Mouse (Mus musculus) MEL (cell line): ENCODE data around the gene Qrfpr. TPM values are rescaled to one million over a fixed set of nuclear protein-coding genes. Genes with fewer than 3 reads are reported as not detected.

Experiments
- DNase-seq: peaks from one replicate; pipeline ENCODE4 v3.0.0; 2011; ENCODE audit warnings: low read depth, low spot score
- H3K27ac ChIP-seq: 2 replicates; pipeline ENCODE4 v1.5.1; 2012; ENCODE audit warnings: low read depth, mild to moderate bottlenecking, control low read depth, low read length, moderate library complexity; ENCODE audit not compliant: control insufficient read depth
- H3K27me3 ChIP-seq, 2 experiments: fragments of 150-350 bp in 1 of 2; sonication (generic) in 1 of 2; 2 replicates each; pipeline ENCODE4 v1.6.1; 2012; ENCODE audit warnings: low read length in 2 of 2, mild to moderate bottlenecking in 2 of 2, improper control_type of control experiment in 1 of 2, moderate library complexity in 1 of 2; ENCODE audit not compliant: insufficient read depth in 2 of 2, control insufficient read depth in 1 of 2
- H3K36me3 ChIP-seq, 2 experiments: 2 replicates each; pipeline ENCODE4 v1.6.1; 2012 to 2014; ENCODE audit warnings: low read length in 2 of 2, improper control_type of control experiment in 1 of 2, inconsistent platforms in 1 of 2, mild to moderate bottlenecking in 1 of 2; ENCODE audit not compliant: insufficient read depth in 2 of 2, control insufficient read depth in 1 of 2
- H3K4me1 ChIP-seq, 2 experiments: fragments of 150-350 bp in 1 of 2; sonication (generic) in 1 of 2; 2 replicates each; pipeline ENCODE4 v1.6.1; 2012; ENCODE audit warnings: low read length in 2 of 2, improper control_type of control experiment in 1 of 2, mild to moderate bottlenecking in 1 of 2; ENCODE audit not compliant: insufficient read depth in 2 of 2, control insufficient read depth in 1 of 2
- H3K4me3 ChIP-seq, 2 experiments: fragments of 150-350 bp in 1 of 2; sonication (generic) in 1 of 2; 2 replicates each; pipeline ENCODE4 v1.5.1; 2012; ENCODE audit warnings: low read depth in 2 of 2, low read length in 2 of 2, mild to moderate bottlenecking in 2 of 2, moderate library complexity in 2 of 2, control low read depth in 1 of 2, improper control_type of control experiment in 1 of 2; ENCODE audit not compliant: control insufficient read depth in 1 of 2, insufficient read depth in 1 of 2
- H3K79me2 ChIP-seq: 2 replicates; pipeline ENCODE4 v1.6.1; 2012; ENCODE audit warnings: mild to moderate bottlenecking, low read length, moderate library complexity; ENCODE audit not compliant: control insufficient read depth, poor library complexity, insufficient read depth
- H3K9ac ChIP-seq: 2 replicates; pipeline ENCODE4 v1.6.1; 2012; ENCODE audit warnings: low read depth, mild to moderate bottlenecking, control low read depth, low read length, moderate library complexity; ENCODE audit not compliant: control insufficient read depth, poor library complexity, severe bottlenecking
- H3K9me3 ChIP-seq: fragments of 150-350 bp; sonication (generic); replicated peaks from 2 replicates; pipeline ENCODE4 v1.6.1; 2012; ENCODE audit warnings: mild to moderate bottlenecking, low read length, improper control_type of control experiment, moderate library complexity; ENCODE audit not compliant: insufficient read depth
- CHD2 ChIP-seq: IDR thresholded peaks from 2 replicates; pipeline ENCODE4 v1.6.1; 2011; ENCODE audit warnings: low read length, improper control_type of control experiment
- CTCF ChIP-seq, 3 experiments: IDR thresholded peaks in 2 of 3; conservative IDR thresholded peaks in 1 of 3; 2 replicates each; pipeline ENCODE4 v1.5.1; 2011 to 2012; ENCODE audit warnings: low read length in 3 of 3, low read depth in 2 of 3, mild to moderate bottlenecking in 2 of 3, improper control_type of control experiment in 1 of 3, inconsistent platforms in 1 of 3, mixed read lengths in 1 of 3, moderate library complexity in 1 of 3; ENCODE audit not compliant: control insufficient read depth in 1 of 3, insufficient read depth in 1 of 3, poor library complexity in 1 of 3, severe bottlenecking in 1 of 3
- ELF1 ChIP-seq: IDR thresholded peaks from 2 replicates; pipeline ENCODE4 v1.6.1; 2014; ENCODE audit warnings: low read depth, mild to moderate bottlenecking, inconsistent platforms, low read length, improper control_type of control experiment, moderate library complexity
- ETS1 ChIP-seq: IDR thresholded peaks from 2 replicates; pipeline ENCODE4 v1.6.1; 2012; ENCODE audit warnings: low read depth, mild to moderate bottlenecking, inconsistent platforms, low read length, improper control_type of control experiment, moderate library complexity
- GABPA ChIP-seq: IDR thresholded peaks from 2 replicates; pipeline ENCODE4 v1.6.1; 2012; ENCODE audit warnings: low read depth, mild to moderate bottlenecking, inconsistent platforms, low read length, improper control_type of control experiment, moderate library complexity
- GATA1 ChIP-seq: IDR thresholded peaks from 2 replicates; pipeline ENCODE4 v1.6.1; 2011; ENCODE audit warnings: low read depth, low read length, improper control_type of control experiment
- HCFC1 ChIP-seq: IDR thresholded peaks from 2 replicates; pipeline ENCODE4 v1.6.1; 2012; ENCODE audit warnings: low read depth, mild to moderate bottlenecking, inconsistent platforms, low read length, improper control_type of control experiment, moderate library complexity
- MAX ChIP-seq: IDR thresholded peaks from 2 replicates; pipeline ENCODE4 v1.6.1; 2011; ENCODE audit warnings: low read length, improper control_type of control experiment
- MAZ ChIP-seq: IDR thresholded peaks from 2 replicates; pipeline ENCODE4 v1.6.1; 2012; ENCODE audit warnings: low read depth, mild to moderate bottlenecking, inconsistent platforms, low read length, improper control_type of control experiment
- MEF2A ChIP-seq: IDR thresholded peaks from 2 replicates; pipeline ENCODE4 v1.6.1; 2014; ENCODE audit warnings: low read depth, mild to moderate bottlenecking, inconsistent platforms, low read length, improper control_type of control experiment; ENCODE audit not compliant: poor library complexity, insufficient replicate concordance, severe bottlenecking; ENCODE audit errors: extremely low read depth
- MYB ChIP-seq: IDR thresholded peaks from 2 replicates; pipeline ENCODE4 v1.6.1; 2011; ENCODE audit warnings: mild to moderate bottlenecking, low read depth, low read length, improper control_type of control experiment
- MYC ChIP-seq: IDR thresholded peaks from 2 replicates; pipeline ENCODE4 v1.6.1; 2011; ENCODE audit warnings: low read depth, mild to moderate bottlenecking, low read length, improper control_type of control experiment, moderate library complexity
- POLR2A ChIP-seq, 2 experiments: IDR thresholded peaks; 2 replicates each; pipeline ENCODE4 v1.6.1; 2011 to 2012; ENCODE audit warnings: low read length in 2 of 2, mild to moderate bottlenecking in 2 of 2, control low read depth in 1 of 2, improper control_type of control experiment in 1 of 2, low read depth in 1 of 2, moderate library complexity in 1 of 2; ENCODE audit not compliant: control insufficient read depth in 1 of 2, insufficient read depth in 1 of 2, poor library complexity in 1 of 2
- RAD21 ChIP-seq: IDR thresholded peaks from 2 replicates; pipeline ENCODE4 v1.6.1; 2011; ENCODE audit warnings: mild to moderate bottlenecking, low read depth, low read length, improper control_type of control experiment
- SIN3A ChIP-seq: IDR thresholded peaks from 2 replicates; pipeline ENCODE4 v1.6.1; 2012; ENCODE audit warnings: low read length, improper control_type of control experiment, inconsistent platforms
- SMC3 ChIP-seq: IDR thresholded peaks from 2 replicates; pipeline ENCODE4 v1.6.1; 2011; ENCODE audit warnings: low read depth, low read length, improper control_type of control experiment
- TBP ChIP-seq: IDR thresholded peaks from 2 replicates; pipeline ENCODE4 v1.8.0; 2011; ENCODE audit warnings: low read depth, low read length, improper control_type of control experiment
- TCF12 ChIP-seq: IDR thresholded peaks from 2 replicates; pipeline ENCODE4 v1.6.1; 2014; ENCODE audit warnings: low read depth, mild to moderate bottlenecking, inconsistent platforms, low read length, improper control_type of control experiment, moderate library complexity
- USF1 ChIP-seq: IDR thresholded peaks from 2 replicates; pipeline ENCODE4 v1.6.1; 2014; ENCODE audit warnings: low read depth, mild to moderate bottlenecking, inconsistent platforms, low read length, improper control_type of control experiment, moderate library complexity
- ZC3H11A ChIP-seq: IDR thresholded peaks from 2 replicates; pipeline ENCODE4 v1.6.1; 2012; ENCODE audit warnings: low read depth, mild to moderate bottlenecking, inconsistent platforms, low read length, improper control_type of control experiment
- ZKSCAN1 ChIP-seq: IDR thresholded peaks from 2 replicates; pipeline ENCODE4 v1.6.1; 2012; ENCODE audit warnings: low read depth, mild to moderate bottlenecking, inconsistent platforms, low read length, improper control_type of control experiment, moderate library complexity
- ZMIZ1 ChIP-seq: IDR thresholded peaks from 2 replicates; pipeline ENCODE4 v1.6.1; 2012; ENCODE audit warnings: low read depth, mild to moderate bottlenecking, inconsistent platforms, low read length, improper control_type of control experiment, moderate library complexity
- polyA plus RNA-seq, 2 experiments: library from polyadenylated mRNA; stranded (reverse) in 1 of 2; unstranded in 1 of 2; fragments of >175 nt in 1 of 2; fragments of >200 nt in 1 of 2; gene quantifications; 2 replicates each; pipeline versions ENCODE4 v1.2.1 to v1.2.4; 2012; ENCODE audit warnings: low replicate concordance in 2 of 2, low read depth in 1 of 2; ENCODE audit not compliant: insufficient read length in 2 of 2, insufficient read depth in 1 of 2, missing spikeins in 1 of 2
- total RNA-seq: library from RNA; depleted of rRNA; stranded (reverse); fragments of 300-350 nt; gene quantifications from 2 replicates; pipeline ENCODE4 v1.2.3, GENCODE M21; 2012; rRNA removed

Qrfpr gene
- total and polyA plus RNA-seq, 3 experiments = not detected

DNA sequence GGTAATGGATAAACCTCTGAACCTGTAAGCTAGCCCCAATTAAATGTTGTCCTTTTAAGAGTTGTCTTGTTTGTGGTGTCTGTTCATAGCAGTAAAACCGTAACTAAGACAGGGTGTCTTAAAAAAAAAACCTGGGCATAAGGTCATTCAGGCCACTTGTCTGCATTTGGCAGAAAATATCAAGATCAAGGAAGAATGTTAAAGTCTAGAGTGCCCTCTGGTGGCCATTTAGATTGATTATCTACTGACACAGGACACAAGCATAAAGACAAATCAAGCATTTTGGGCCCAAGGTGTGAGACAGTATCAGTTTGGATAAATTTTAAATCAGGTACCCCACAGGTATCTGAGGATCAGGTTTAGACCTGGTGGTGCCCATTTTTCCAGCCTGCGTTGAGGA is 84.6 kb downstream of the Qrfpr start:
- no peaks in the 10 kb centered on the region for H3K27me3 ChIP-seq
- no peak overlapping the region for H3K9ac ChIP-seq
- no peaks in the 10 kb centered on the region for H3K4me1 ChIP-seq
- TF ChIP-seq MYC = no peak
- TF ChIP-seq SMC3 = peak; percentile 74
- no peak for TF ChIP-seq ZMIZ1
- peak; percentile 62 for TF ChIP-seq GATA1
- peak; percentile 76 for TF ChIP-seq RAD21
- TF ChIP-seq CTCF (IDR thresholded peaks at IDR 0.05 in 2 of 3, conservative IDR thresholded peaks at IDR 0.05 in 1 of 3; ENCODE audit: control insufficient read depth in 1 of 3, insufficient read depth in 1 of 3, low read depth in 2 of 3, low read length in 3 of 3, poor library complexity in 1 of 3, severe bottlenecking in 1 of 3) = peak; percentile 19 to 72 (median 39); a peak in 5 of 6 replicates
- TF ChIP-seq ZC3H11A = peak; percentile 62
- no peak for TF ChIP-seq MAX
- TF ChIP-seq ELF1 = no peak
- H3K27ac ChIP-seq = no peak overlapping the region
- H3K36me3 ChIP-seq = no peaks in the 10 kb centered on the region
- peak; percentile 69 for DNase-seq
- no peaks in the 10 kb centered on the region for H3K9me3 ChIP-seq
- no peaks in the 10 kb centered on the region for H3K79me2 ChIP-seq
- no peak overlapping the region for H3K4me3 ChIP-seq

DNA sequence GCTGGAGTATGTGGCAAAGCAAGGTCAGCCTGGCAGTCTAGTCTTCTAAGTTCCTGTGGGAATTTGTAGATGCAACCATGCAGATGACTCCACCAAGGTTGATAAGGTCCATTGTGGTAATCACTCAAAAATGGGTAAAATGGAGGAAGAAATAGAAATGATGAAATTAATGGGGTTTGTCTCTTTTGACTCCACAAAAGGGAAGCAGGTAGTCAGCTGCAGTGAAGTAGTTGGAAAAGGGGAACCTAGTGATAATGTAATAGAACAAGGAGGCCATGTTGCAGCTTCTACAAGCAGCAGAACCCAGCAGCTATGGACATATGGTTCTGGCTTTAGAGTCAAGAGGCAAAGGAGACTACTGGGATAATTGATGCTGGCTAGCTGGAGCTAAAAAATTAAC is 86.0 kb downstream of the Qrfpr start:
- H3K79me2 ChIP-seq = no peaks in the 10 kb centered on the region
- no peaks in the 10 kb centered on the region for H3K27me3 ChIP-seq
- H3K9me3 ChIP-seq = no peaks in the 10 kb centered on the region
- H3K4me3 ChIP-seq = no peak overlapping the region
- TF ChIP-seq RAD21 = no peak
- no peak for TF ChIP-seq CHD2
- no peak for TF ChIP-seq MEF2A
- no peak for TF ChIP-seq GABPA
- TF ChIP-seq ZC3H11A = no peak
- no peak for TF ChIP-seq ZKSCAN1
- TF ChIP-seq USF1 = no peak
- no peak for TF ChIP-seq TBP
- no peak for TF ChIP-seq HCFC1
- TF ChIP-seq ELF1 = no peak
- TF ChIP-seq ETS1 = no peak
- no peak for TF ChIP-seq POLR2A (IDR thresholded peaks at IDR 0.05; ENCODE audit: control insufficient read depth in 1 of 2, insufficient read depth in 1 of 2, low read depth in 1 of 2, low read length in 2 of 2, poor library complexity in 1 of 2)
- no peak for TF ChIP-seq MAZ
- no peak for TF ChIP-seq MYB
- TF ChIP-seq TCF12 = no peak
- TF ChIP-seq MYC = no peak
- no peak for TF ChIP-seq SIN3A
- DNase-seq = peak; percentile 28
- no peaks in the 10 kb centered on the region for H3K36me3 ChIP-seq
- no peak overlapping the region for H3K27ac ChIP-seq
- no peaks in the 10 kb centered on the region for H3K4me1 ChIP-seq
- no peak overlapping the region for H3K9ac ChIP-seq

Other genes starting within 250 kb of the Qrfpr start
- gene Mccc1, start 221.6 kb downstream of the Qrfpr start, total RNA-seq = 4.0 and 4.9 TPM in 2 replicates
- gene Mccc1, start 221.6 kb downstream of the Qrfpr start, polyA plus RNA-seq = 10 to 100 TPM in 1 of 2 experiments, not detected in 1; 14.7 TPM
- gene Ccdc144b, start 168.8 kb downstream of the Qrfpr start, total RNA-seq = not detected in 2 replicates
- not detected for gene Ccdc144b, start 168.8 kb downstream of the Qrfpr start, polyA plus RNA-seq
- gene Acad9, start 156.3 kb downstream of the Qrfpr start, total RNA-seq = 33.2 and 37.2 TPM in 2 replicates
- 100 to 1,000 TPM in 1 of 2 experiments, 10 to 100 TPM in 1; 57.0 to 197 TPM for gene Acad9, start 156.3 kb downstream of the Qrfpr start, polyA plus RNA-seq
- gene D3Ertd254e, start 71.3 kb downstream of the Qrfpr start, total RNA-seq = 3.3 and 3.7 TPM in 2 replicates
- 10 to 100 TPM in 1 of 2 experiments, 1 to 10 TPM in 1; 5.4 to 29.6 TPM for gene D3Ertd254e, start 71.3 kb downstream of the Qrfpr start, polyA plus RNA-seq